Mouse (Mus musculus) stomach, postnatal 0 days (tissue): ENCODE results near the gene Vamp3.

Experiments
- CTCF ChIP-seq: IDR thresholded peaks from 2 replicates; pipeline ENCODE4 v1.5.1; 2016; ENCODE audit warnings: antibody characterized with exemption, low read depth, mild to moderate bottlenecking, moderate library complexity
- EP300 ChIP-seq: optimal IDR thresholded peaks from 2 replicates; pipeline ENCODE3; 2016; ENCODE audit warnings: antibody characterized with exemption

DNA sequence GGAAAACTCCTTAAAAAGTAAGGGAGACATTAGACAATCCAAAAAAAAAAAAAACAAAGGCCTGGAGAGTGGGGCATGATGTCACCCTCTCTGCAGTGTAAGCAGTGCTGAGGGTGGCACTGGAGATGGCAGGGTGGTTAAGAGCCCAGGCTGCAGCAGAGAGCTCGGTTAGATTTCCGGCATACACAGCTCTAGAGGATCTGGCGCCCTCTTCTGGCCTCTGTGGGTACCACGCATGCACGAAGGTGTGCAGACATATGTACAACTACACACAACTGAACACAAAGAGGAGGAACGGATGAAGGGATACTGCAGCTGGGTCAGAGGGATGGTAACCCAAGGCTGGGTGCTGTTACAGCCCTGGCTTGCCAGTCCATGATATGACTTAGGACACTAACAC is 50.8 kb downstream of the Vamp3 start:
- TF ChIP-seq CTCF: peak; percentile 75
- TF ChIP-seq EP300: no peak
